Mouse (Mus musculus): Measurements from ENCODE around the gene Csf3.

GRCm38 (mm10) chr11:98736176-98736575 is 35.1 kb downstream of the Csf3 start:
- no peak for TF ChIP-seq CTCF (IDR thresholded peaks at IDR 0.05; ENCODE audit: low read depth)
- no peak for TF ChIP-seq EP300 (optimal IDR thresholded peaks at IDR 0.05)

Data from stomach, postnatal 0 days (tissue).